Mouse (Mus musculus) adrenal gland, adult 2 months (tissue): Measurements from ENCODE around the gene Fmnl2. TPM values are rescaled to one million over a fixed set of nuclear protein-coding genes. Genes with fewer than 3 reads are reported as not detected.

Experiments used
- DNase-seq: peaks from one replicate; pipeline ENCODE4 v3.0.0; 2021
- polyA plus RNA-seq: library from polyadenylated mRNA; depleted of rRNA; stranded (reverse); fragments of >200 nt; gene quantifications from 2 replicates; pipeline ENCODE4 v1.2.3, GENCODE M21; 2012
- total RNA-seq, 2 experiments: library from RNA; stranded (reverse); gene quantifications; 2 replicates each; pipeline ENCODE4 v1.2.3; 2021

Fmnl2 gene
- total and polyA plus RNA-seq, 3 experiments = 2.3 to 26.9 (median 17.1) TPM

- no peak for DNase-seq
Measured at GRCm38 (mm10) chr2:52987035-52987434, 129.4 kb downstream of the Fmnl2 start.

DNA sequence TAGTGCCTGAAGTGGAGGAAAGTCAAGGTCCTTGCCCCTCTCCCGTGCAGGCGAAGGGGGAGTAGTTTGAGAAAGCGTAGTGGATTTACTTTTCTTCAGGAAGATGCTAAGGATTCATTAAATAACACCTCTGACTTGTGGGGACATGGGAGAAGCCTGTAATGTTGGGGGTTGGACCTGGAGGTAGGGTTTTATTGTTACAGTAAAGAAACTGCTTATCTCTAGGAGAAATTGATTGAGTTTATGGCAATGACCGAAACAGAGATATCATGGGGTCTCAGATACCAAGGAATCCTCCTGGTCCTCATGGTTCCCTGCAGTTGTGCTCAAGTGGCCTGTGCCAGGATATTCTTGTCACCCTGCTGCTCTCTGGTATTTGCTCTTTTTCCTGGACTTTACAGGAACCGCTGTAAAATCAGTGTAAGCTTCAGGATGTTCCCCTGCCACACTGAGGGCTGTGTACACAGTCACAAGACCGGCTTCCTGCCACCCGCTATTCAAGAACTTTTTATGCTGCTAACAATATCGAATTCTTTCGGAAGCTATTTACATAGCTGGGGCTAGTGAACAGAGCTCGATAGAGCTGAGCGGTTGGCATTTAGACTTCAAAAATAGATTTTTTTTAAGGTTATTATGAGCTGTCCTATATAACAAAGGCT lies 130.1 kb downstream of the Fmnl2 start:
- DNase-seq = no peak

GRCm38 (mm10) chr2:52989316-52989715 lies 131.7 kb downstream of the Fmnl2 start:
- no peak for DNase-seq

DNA sequence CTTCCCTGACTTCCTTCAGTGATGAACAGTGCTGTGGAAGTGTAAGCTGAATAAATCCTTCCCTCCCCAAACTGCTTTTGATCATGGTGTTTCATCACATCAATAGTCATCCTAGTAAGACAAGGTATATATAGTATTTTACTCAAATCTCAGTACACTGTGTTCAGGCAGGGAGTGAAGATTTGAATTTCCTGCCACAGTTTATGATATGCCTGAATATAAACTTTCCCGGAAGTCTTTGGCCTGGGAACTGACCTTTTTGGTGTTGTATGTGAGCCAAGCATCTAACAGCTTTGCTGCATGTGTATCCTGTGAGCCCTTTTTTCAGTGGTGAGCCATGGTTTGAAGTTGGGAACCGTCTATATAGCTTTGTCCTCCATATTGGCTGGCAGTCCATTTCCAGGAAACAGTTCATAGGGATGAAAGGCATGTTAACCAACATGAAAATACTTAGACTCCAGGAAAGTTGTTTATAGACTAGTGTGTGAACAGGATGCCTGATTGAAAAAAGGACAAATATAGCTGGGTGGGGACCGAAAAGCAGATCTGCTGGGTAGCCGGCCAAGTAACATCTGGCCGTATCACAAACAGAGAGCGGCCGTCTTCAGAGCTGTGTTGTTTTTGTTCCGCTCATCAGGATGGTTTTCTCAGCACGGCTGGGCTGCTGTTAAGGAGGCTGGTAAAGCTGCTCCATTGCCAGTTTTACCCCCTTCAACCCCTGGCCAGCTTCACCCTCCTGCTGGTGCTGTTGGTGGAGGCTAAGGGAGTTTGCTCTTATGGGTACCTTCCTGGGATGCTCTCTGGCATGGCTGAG lies 133.4 kb downstream of the Fmnl2 start:
- no peak for DNase-seq

GRCm38 (mm10) chr2:52991688-52992194 lies 134.1 kb downstream of the Fmnl2 start:
- DNase-seq = no peak

GRCm38 (mm10) chr2:52993241-52993640 lies 135.6 kb downstream of the Fmnl2 start:
- no peak for DNase-seq

GRCm38 (mm10) chr2:52994526-52994925 lies 136.9 kb downstream of the Fmnl2 start:
- peak; percentile 59 for DNase-seq

DNA sequence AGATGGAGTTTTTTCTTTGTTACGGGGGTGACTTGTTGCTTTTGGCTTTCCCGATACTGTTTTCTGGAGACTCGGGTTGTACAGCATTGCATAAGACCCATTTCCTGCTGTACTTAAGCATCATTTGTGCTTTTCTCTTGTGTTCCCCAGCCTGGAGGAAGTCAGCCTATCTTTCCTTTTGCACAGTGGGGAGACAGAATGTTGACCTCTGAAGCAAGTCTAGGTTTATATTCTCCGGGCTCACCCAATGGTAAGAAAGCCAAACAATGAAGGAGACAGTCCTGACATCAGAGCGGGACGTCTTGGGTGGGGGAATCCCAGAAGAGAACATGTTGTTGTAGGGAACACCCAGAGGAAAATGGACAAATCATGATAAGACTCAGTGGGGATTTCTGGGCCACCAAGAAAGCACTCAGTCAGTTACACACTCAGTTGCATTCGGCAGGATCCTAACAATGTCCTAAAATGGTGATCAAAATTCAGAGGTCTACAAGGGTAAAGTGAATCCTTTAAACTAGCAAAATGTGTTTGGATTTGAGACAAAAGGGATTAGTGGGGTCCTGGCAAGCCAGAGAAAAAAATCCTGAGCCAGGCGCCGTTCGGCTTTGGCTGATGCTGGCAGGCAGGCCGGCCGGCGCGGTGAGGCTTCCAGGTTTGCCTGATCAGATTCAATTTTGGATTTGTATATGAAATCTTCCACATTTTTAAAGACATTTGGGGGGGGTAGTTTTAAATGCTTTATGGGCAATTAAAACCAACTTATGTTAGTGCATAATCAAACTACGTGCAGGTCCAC lies 140.5 kb downstream of the Fmnl2 start:
- no peak for DNase-seq

- peak; percentile 56 for DNase-seq
Measured at GRCm38 (mm10) chr2:52999524-52999969, 141.9 kb downstream of the Fmnl2 start.

DNA sequence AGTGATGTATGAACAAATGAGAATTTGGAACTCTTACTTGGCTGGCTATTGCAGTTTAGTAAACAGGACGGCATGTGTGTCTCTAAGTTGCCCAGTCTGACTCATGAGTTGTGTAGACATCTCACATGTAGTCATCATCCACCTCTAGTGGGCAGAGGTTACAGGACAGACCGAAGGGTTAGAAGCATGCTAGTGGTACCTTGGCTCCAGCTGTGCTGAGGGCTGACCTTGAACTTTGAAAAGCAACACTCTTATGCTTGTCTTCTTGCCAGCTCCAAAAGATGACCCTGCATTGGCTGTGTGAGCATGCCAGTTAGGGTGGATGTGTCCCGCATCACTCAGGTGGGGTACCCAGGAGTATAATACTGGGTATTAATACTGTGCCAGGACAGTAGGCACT lies 142.8 kb downstream of the Fmnl2 start:
- DNase-seq = peak; percentile 39

- DNase-seq = no peak
Measured at GRCm38 (mm10) chr2:53006161-53006560, 148.5 kb downstream of the Fmnl2 start.

DNA sequence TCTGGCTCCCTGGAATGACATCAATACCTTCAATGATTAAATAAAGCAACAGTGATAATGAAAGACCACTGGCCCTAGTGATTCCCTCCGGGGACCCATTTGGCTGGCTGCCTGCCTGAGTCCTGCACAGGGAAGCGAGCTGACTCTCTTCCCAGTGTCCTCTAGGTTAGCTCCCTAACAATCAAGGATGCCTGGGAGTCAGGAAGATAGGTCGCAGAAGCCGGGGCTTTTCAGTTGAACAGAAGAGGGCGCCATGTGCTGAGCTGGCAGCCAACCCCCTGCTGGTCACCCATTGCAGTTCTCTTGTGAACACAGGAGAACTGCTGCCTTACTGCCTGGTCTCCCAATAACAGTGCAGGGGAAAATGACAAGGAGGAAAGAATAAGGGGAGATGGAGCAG lies 149.5 kb downstream of the Fmnl2 start:
- DNase-seq = peak; percentile 84

DNA sequence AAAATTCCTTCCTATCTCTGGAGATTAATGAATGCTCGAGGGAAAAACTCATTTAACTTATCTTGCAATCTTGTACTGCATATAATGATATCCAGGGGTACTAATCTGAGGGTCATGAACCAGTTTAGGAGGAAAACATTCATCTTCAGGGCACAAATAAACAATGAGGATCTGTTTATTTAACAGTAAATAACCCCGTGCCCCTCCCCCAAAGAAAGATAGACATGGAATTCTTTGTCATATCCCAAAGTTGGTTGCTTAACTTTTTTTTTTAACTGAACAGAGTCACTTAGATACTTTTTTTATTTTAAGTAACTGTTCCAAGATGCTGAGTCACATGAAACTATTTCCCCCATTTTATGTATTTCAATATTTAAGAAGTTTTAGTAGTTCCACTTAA lies 155.4 kb downstream of the Fmnl2 start:
- DNase-seq = no peak

GRCm38 (mm10) chr2:53014451-53014850 lies 156.8 kb downstream of the Fmnl2 start:
- DNase-seq = no peak

DNA sequence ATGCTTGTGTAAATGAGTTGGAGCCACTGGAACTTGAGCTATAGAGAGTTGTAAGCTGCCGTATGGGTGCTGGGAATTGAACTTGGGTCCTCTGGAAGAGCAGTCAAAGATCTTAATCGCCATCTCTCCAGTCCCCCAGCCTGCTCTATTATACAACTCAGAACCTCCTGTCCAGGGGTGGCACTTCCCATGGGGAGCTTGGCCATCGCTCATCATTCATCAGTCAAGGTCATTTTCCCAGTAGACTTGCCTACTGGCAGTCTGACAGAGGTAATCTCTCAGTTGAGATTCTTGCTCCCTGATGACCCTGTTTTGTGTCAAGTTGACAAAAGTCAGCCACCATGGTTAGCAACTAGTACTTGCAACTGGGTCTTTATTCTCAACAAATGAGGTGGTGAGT lies 165.3 kb downstream of the Fmnl2 start:
- DNase-seq = no peak

GRCm38 (mm10) chr2:53026056-53026769 lies 168.6 kb downstream of the Fmnl2 start:
- DNase-seq = no peak

GRCm38 (mm10) chr2:53028868-53029267 lies 171.2 kb downstream of the Fmnl2 start:
- no peak for DNase-seq

DNA sequence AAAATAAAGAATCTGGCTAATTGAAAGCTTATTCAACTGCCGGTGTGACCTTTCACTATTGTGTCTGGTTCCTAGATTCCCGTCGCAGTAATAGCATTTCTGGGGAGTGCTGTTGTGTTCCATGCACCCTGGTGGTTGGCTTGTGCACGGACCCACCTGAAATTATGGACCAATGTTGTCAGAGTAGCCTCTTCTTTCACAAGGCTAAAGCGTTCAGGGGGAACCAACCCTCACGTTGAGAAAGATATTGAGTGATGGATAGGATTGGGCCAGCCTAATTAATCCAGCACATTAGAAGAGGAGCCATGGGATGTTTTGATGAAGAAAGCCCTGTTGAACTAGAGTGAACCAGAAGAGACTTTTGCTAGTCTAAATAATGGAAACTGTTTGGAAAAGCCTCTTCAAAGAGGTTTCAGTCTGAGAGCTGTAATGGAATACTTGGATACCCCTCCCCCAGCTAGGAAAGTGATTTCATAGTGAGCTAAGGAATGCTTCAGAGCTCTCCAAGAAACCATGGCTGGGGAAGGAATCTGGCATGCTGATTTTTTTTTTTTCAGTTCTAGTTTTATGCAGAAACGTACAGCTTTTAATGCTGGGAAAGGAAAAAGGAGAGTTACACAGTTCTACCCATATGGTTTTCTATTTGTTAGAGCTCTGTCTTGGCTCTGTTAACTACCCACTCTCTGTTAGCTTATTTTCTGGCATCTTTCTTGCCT lies 172.2 kb downstream of the Fmnl2 start:
- no peak for DNase-seq

DNA sequence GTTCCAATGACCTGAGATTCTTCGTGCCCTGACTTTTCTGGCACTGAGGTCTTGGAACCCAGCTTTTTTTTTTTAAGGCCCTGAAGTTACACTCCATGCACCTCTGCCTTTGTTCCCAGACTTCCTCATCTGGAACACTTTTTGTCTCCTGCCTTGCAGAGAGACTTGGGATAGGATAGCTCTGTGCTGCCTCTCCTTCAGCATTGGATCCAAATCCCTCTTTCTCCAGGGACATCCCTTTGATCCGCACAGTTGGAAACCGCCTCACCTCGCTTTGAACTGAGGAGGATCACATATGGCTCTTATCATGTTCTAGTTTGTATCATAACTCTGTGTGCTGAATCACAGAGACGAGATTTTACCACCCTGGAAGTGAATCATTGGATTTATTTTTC lies 172.8 kb downstream of the Fmnl2 start:
- no peak for DNase-seq

- DNase-seq = no peak
Measured at GRCm38 (mm10) chr2:53038253-53038652, 180.6 kb downstream of the Fmnl2 start.

- no peak for DNase-seq
Measured at GRCm38 (mm10) chr2:53038737-53039136, 181.1 kb downstream of the Fmnl2 start.
